Mouse (Mus musculus): ENCODE results near the gene Gm20547. TPM values are rescaled to one million over a fixed set of nuclear protein-coding genes. Genes with fewer than 3 reads are reported as not detected.

Gm20547 gene
- polyA plus RNA-seq, 1 experiment from 2014 or later: not detected

- no peaks in the 10 kb centered on the region for H3K9me3 ChIP-seq (replicated peaks; ENCODE audit: control insufficient read depth, low read length)
- H3K36me3 ChIP-seq (ENCODE audit: control insufficient read depth, insufficient read depth, low read length): no peaks in the 10 kb centered on the region
- H3K27me3 ChIP-seq (ENCODE audit: control insufficient read depth, insufficient read depth, low read length): no peaks in the 10 kb centered on the region
- no peak for ATAC-seq (ENCODE audit: insufficient read depth, low FRiP score)
- no peak overlapping the region for H3K4me2 ChIP-seq (ENCODE audit: low read depth, low read length)
- H3K9ac ChIP-seq (ENCODE audit: low read length): no peak overlapping the region
- no peak overlapping the region for H3K4me3 ChIP-seq (replicated peaks; ENCODE audit: low read length)
- H3K27ac ChIP-seq (ENCODE audit: low read length): no peak overlapping the region
- WGBS: 84% methylated on average over 12 of the region's 12 CpGs
- peaks cover 9% of the 10 kb centered on the region for H3K4me1 ChIP-seq (ENCODE audit: control insufficient read depth, insufficient read depth, low read length)
Measured at GRCm38 (mm10) chr17:34890074-34890743, 8.4 kb upstream of the Gm20547 start.

GRCm38 (mm10) chr17:34887942-34888341 is 6.1 kb upstream of the Gm20547 start:
- no peaks in the 10 kb centered on the region for H3K9me3 ChIP-seq (replicated peaks; ENCODE audit: control insufficient read depth, low read length)
- H3K4me2 ChIP-seq (ENCODE audit: low read depth, low read length): no peak overlapping the region
- H3K36me3 ChIP-seq (ENCODE audit: control insufficient read depth, insufficient read depth, low read length): no peaks in the 10 kb centered on the region
- no peaks in the 10 kb centered on the region for H3K4me1 ChIP-seq (ENCODE audit: control insufficient read depth, insufficient read depth, low read length)
- no peak overlapping the region for H3K4me3 ChIP-seq (replicated peaks; ENCODE audit: low read length)
- no peak for ATAC-seq (ENCODE audit: insufficient read depth, low FRiP score)
- H3K27ac ChIP-seq (ENCODE audit: low read length): no peak overlapping the region
- no peak overlapping the region for H3K9ac ChIP-seq (ENCODE audit: low read length)
- 88% methylated on average over 5 of the region's 5 CpGs for WGBS
- no peaks in the 10 kb centered on the region for H3K27me3 ChIP-seq (ENCODE audit: control insufficient read depth, insufficient read depth, low read length)

GRCm38 (mm10) chr17:34885615-34886014 is 3.8 kb upstream of the Gm20547 start:
- 71% methylated on average over 3 of the region's 3 CpGs for WGBS
- Histone ChIP-seq H3K36me3 (ENCODE audit: control insufficient read depth, insufficient read depth, low read length) (no peaks in the 10 kb centered on the region), H3K4me3 (replicated peaks; ENCODE audit: low read length) (no peak overlapping the region), H3K4me2 (ENCODE audit: low read depth, low read length) (no peak overlapping the region), H3K27me3 (ENCODE audit: control insufficient read depth, insufficient read depth, low read length) (no peaks in the 10 kb centered on the region), H3K4me1 (ENCODE audit: control insufficient read depth, insufficient read depth, low read length) (peaks cover 3% of the 10 kb centered on the region; the same call in 1 of the 2 replicates), H3K27ac (ENCODE audit: low read length) (no peak overlapping the region), H3K9ac (ENCODE audit: low read length) (no peak overlapping the region), H3K9me3 (replicated peaks; ENCODE audit: control insufficient read depth, low read length) (no peaks in the 10 kb centered on the region)
- ATAC-seq (ENCODE audit: insufficient read depth, low FRiP score): no peak

- Histone ChIP-seq H3K4me2 (ENCODE audit: low read depth, low read length) (no peak overlapping the region), H3K27ac (ENCODE audit: low read length) (no peak overlapping the region), H3K36me3 (ENCODE audit: control insufficient read depth, insufficient read depth, low read length) (no peaks in the 10 kb centered on the region), H3K27me3 (ENCODE audit: control insufficient read depth, insufficient read depth, low read length) (no peaks in the 10 kb centered on the region), H3K9ac (ENCODE audit: low read length) (no peak overlapping the region), H3K9me3 (replicated peaks; ENCODE audit: control insufficient read depth, low read length) (no peaks in the 10 kb centered on the region), H3K4me3 (replicated peaks; ENCODE audit: low read length) (no peak overlapping the region), H3K4me1 (ENCODE audit: control insufficient read depth, insufficient read depth, low read length) (peaks cover 3% of the 10 kb centered on the region; the same call in 1 of the 2 replicates)
- no peak for ATAC-seq (ENCODE audit: insufficient read depth, low FRiP score)
- 86% methylated on average over 6 of the region's 6 CpGs for WGBS
Measured at GRCm38 (mm10) chr17:34884704-34885103, 2.9 kb upstream of the Gm20547 start.

GRCm38 (mm10) chr17:34883332-34883731 is 1.5 kb upstream of the Gm20547 start:
- H3K36me3 ChIP-seq (ENCODE audit: control insufficient read depth, insufficient read depth, low read length): no peaks in the 10 kb centered on the region
- no peak overlapping the region for H3K9ac ChIP-seq (ENCODE audit: low read length)
- H3K4me3 ChIP-seq (replicated peaks; ENCODE audit: low read length): no peak overlapping the region
- H3K9me3 ChIP-seq (replicated peaks; ENCODE audit: control insufficient read depth, low read length): no peaks in the 10 kb centered on the region
- H3K27ac ChIP-seq (ENCODE audit: low read length): no peak overlapping the region
- 61% methylated on average over 3 of the region's 3 CpGs for whole genome bisulfite sequencing
- no peaks in the 10 kb centered on the region for H3K27me3 ChIP-seq (ENCODE audit: control insufficient read depth, insufficient read depth, low read length)
- H3K4me2 ChIP-seq (ENCODE audit: low read depth, low read length): no peak overlapping the region
- ATAC-seq (ENCODE audit: insufficient read depth, low FRiP score): 0 out of 2 replicates have a peak, but pooled peaks have one; percentile 15
- H3K4me1 ChIP-seq (ENCODE audit: control insufficient read depth, insufficient read depth, low read length): peaks cover 3% of the 10 kb centered on the region; the same call in 1 of the 2 replicates

- H3K4me2 ChIP-seq (ENCODE audit: low read depth, low read length): no peak overlapping the region
- H3K27ac ChIP-seq (ENCODE audit: low read length): no peak overlapping the region
- H3K36me3 ChIP-seq (ENCODE audit: control insufficient read depth, insufficient read depth, low read length): no peaks in the 10 kb centered on the region
- peaks cover 3% of the 10 kb centered on the region; the same call in 1 of the 2 replicates for H3K4me1 ChIP-seq (ENCODE audit: control insufficient read depth, insufficient read depth, low read length)
- ATAC-seq (ENCODE audit: insufficient read depth, low FRiP score): no peak
- no peaks in the 10 kb centered on the region for H3K9me3 ChIP-seq (replicated peaks; ENCODE audit: control insufficient read depth, low read length)
- no peak overlapping the region for H3K9ac ChIP-seq (ENCODE audit: low read length)
- no peaks in the 10 kb centered on the region for H3K27me3 ChIP-seq (ENCODE audit: control insufficient read depth, insufficient read depth, low read length)
- H3K4me3 ChIP-seq (replicated peaks; ENCODE audit: low read length): no peak overlapping the region
Measured at GRCm38 (mm10) chr17:34881166-34881565, 676 bp downstream of the Gm20547 start.

GRCm38 (mm10) chr17:34879336-34879879 is 2.4 kb downstream of the Gm20547 start, which contains the start of gene Zbtb12:
Gene Zbtb12 (plus strand): TSS chr17:34879483.
- no peak within 1 kb of the TSS for H3K27ac ChIP-seq (ENCODE audit: low read length)
- no peaks in the 10 kb centered on the region for H3K9me3 ChIP-seq (replicated peaks; ENCODE audit: control insufficient read depth, low read length)
- no peaks in the 10 kb centered on the region for H3K27me3 ChIP-seq (ENCODE audit: control insufficient read depth, insufficient read depth, low read length)
- peak within 1 kb of the TSS; percentile 48; the same call in 1 of the 2 replicates for H3K9ac ChIP-seq (ENCODE audit: low read length)
- no peak within 1 kb of the TSS for H3K4me3 ChIP-seq (replicated peaks; ENCODE audit: low read length)
- H3K36me3 ChIP-seq (ENCODE audit: control insufficient read depth, insufficient read depth, low read length): no peaks in the 10 kb centered on the region
- H3K4me1 ChIP-seq (ENCODE audit: control insufficient read depth, insufficient read depth, low read length): peaks cover 3% of the 10 kb centered on the region; the same call in 1 of the 2 replicates
- ATAC-seq (ENCODE audit: insufficient read depth, low FRiP score): no peak
- 59% methylated on average over 11 of the region's 11 CpGs for WGBS
- no peak within 1 kb of the TSS for H3K4me2 ChIP-seq (ENCODE audit: low read depth, low read length)

GRCm38 (mm10) chr17:34874321-34874720 is 7.5 kb downstream of the Gm20547 start:
- no peaks in the 10 kb centered on the region for H3K36me3 ChIP-seq (ENCODE audit: control insufficient read depth, insufficient read depth, low read length)
- no peaks in the 10 kb centered on the region for H3K9me3 ChIP-seq (replicated peaks; ENCODE audit: control insufficient read depth, low read length)
- WGBS: 84% methylated on average over 6 of the region's 6 CpGs
- no peaks in the 10 kb centered on the region for H3K4me1 ChIP-seq (ENCODE audit: control insufficient read depth, insufficient read depth, low read length)
- no peak overlapping the region for H3K9ac ChIP-seq (ENCODE audit: low read length)
- no peak overlapping the region for H3K27ac ChIP-seq (ENCODE audit: low read length)
- no peak for ATAC-seq (ENCODE audit: insufficient read depth, low FRiP score)
- no peak overlapping the region for H3K4me2 ChIP-seq (ENCODE audit: low read depth, low read length)
- H3K4me3 ChIP-seq (replicated peaks; ENCODE audit: low read length): no peak overlapping the region
- no peaks in the 10 kb centered on the region for H3K27me3 ChIP-seq (ENCODE audit: control insufficient read depth, insufficient read depth, low read length)

- Histone ChIP-seq H3K27ac (ENCODE audit: low read length) (no peak overlapping the region), H3K4me2 (ENCODE audit: low read depth, low read length) (no peak overlapping the region), H3K4me3 (replicated peaks; ENCODE audit: low read length) (no peak overlapping the region), H3K36me3 (ENCODE audit: control insufficient read depth, insufficient read depth, low read length) (no peaks in the 10 kb centered on the region), H3K27me3 (ENCODE audit: control insufficient read depth, insufficient read depth, low read length) (no peaks in the 10 kb centered on the region), H3K9ac (ENCODE audit: low read length) (no peak overlapping the region), H3K4me1 (ENCODE audit: control insufficient read depth, insufficient read depth, low read length) (0 out of 2 replicates have a peak, but pooled peaks cover 7% of the 10 kb centered on the region), H3K9me3 (replicated peaks; ENCODE audit: control insufficient read depth, low read length) (no peaks in the 10 kb centered on the region)
- 55% methylated on average over 7 of the region's 7 CpGs for WGBS
- no peak for ATAC-seq (ENCODE audit: insufficient read depth, low FRiP score)
Measured at GRCm38 (mm10) chr17:34865981-34866380, 15.9 kb downstream of the Gm20547 start.
